Mouse (Mus musculus): ENCODE measurements around the gene Bub3.

Gene Bub3

GRCm38 (mm10) chr7:131556116-131556515 lies 3.9 kb upstream of the Bub3 start:
- no peak for DNase-seq (ENCODE audit: low spot score in 2 of 2)

GRCm38 (mm10) chr7:131556541-131557271 lies 3.3 kb upstream of the Bub3 start:
- no peak for DNase-seq (ENCODE audit: low spot score in 2 of 2)

GRCm38 (mm10) chr7:131557751-131558150 lies 2.3 kb upstream of the Bub3 start:
- DNase-seq (ENCODE audit: low spot score in 2 of 2): no peak

GRCm38 (mm10) chr7:131560697-131561042 lies 648 bp downstream of the Bub3 start:
- DNase-seq (ENCODE audit: low spot score in 2 of 2): no peak

GRCm38 (mm10) chr7:131575246-131575645 lies 15.2 kb downstream of the Bub3 start:
- DNase-seq (ENCODE audit: low spot score in 2 of 2): no peak

- DNase-seq (ENCODE audit: low spot score in 2 of 2): no peak
Measured at GRCm38 (mm10) chr7:131582178-131582577, 22.2 kb downstream of the Bub3 start.

GRCm38 (mm10) chr7:131585551-131585950 lies 25.5 kb downstream of the Bub3 start:
- DNase-seq (ENCODE audit: low spot score in 2 of 2): no peak

GRCm38 (mm10) chr7:131597779-131598482 lies 37.9 kb downstream of the Bub3 start:
- peak in 1 of 2 experiments; percentile 5 for DNase-seq (ENCODE audit: low spot score in 2 of 2)

GRCm38 (mm10) chr7:131598483-131598824 lies 38.4 kb downstream of the Bub3 start:
- peak; percentile 9 to 35 for DNase-seq (ENCODE audit: low spot score in 2 of 2)

- no peak for DNase-seq (ENCODE audit: low spot score in 2 of 2)
Measured at GRCm38 (mm10) chr7:131602106-131602505, 42.1 kb downstream of the Bub3 start.

- DNase-seq (ENCODE audit: low spot score in 2 of 2): no peak
Measured at GRCm38 (mm10) chr7:131603186-131603585, 43.2 kb downstream of the Bub3 start.

- DNase-seq (ENCODE audit: low spot score in 2 of 2): no peak
Measured at GRCm38 (mm10) chr7:131604946-131605345, 44.9 kb downstream of the Bub3 start.

- DNase-seq (ENCODE audit: low spot score in 2 of 2): no peak
Measured at GRCm38 (mm10) chr7:131605481-131605880, 45.5 kb downstream of the Bub3 start.

GRCm38 (mm10) chr7:131608049-131608448 lies 48.0 kb downstream of the Bub3 start:
- no peak for DNase-seq (ENCODE audit: low spot score in 2 of 2)

GRCm38 (mm10) chr7:131609677-131610076 lies 49.7 kb downstream of the Bub3 start:
- no peak for DNase-seq (ENCODE audit: low spot score in 2 of 2)

All from frontal cortex, postnatal 14 days (tissue).